Mouse (Mus musculus): ENCODE data around the gene Olfml2b.

DNA sequence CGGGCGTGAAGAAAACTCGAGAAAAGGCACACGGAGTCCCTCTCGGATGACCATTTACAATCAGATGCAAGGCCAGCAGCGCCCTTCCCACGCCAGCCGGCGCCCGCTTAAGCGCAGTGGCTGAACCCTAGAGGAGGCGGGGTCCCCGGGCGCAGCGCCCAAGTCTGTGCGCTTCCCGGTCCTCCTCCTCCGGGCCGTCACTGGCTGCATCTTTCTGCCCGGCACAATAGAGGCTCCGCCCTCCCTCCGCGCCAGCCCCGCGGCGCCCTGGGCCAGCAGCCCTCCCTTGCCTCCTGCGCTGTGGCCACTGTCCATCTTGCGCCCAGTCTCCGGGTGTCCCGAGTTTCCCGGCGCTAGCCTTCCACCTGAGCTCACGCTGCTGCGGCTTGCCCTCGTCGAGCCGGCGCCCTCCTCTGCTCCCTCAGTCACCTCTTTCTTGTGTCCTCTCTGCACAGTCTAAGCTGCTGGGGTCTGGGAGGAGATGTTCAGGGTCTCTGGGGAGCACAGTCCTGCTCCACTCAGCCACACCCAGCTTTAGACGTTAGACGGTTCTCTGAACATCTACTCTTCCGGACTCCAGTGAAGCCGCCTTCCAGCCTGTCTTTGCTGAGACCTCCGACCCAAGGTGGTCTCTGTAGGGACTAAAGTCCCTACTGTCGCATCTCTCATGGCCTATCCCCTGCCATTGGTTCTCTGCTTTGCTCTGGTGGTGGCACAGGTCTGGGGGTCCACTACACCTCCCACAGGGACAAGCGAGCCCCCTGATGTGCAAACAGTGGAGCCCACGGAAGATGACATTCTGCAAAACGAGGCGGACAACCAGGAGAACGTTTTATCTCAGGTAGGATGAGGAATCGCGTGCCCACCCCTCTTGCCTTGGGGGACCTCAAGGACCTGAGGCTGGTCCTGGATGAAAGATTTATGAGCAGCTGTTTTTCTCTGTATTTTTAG is at the start of gene Olfml2b:
- peak; percentile 47; the same call in 1 of the 2 replicates for TF ChIP-seq POLR2A (IDR thresholded peaks at IDR 0.05; ENCODE audit: borderline replicate concordance, control insufficient read depth, low read depth, low read length)
- TF ChIP-seq CTCF (IDR thresholded peaks at IDR 0.05; ENCODE audit: control insufficient read depth, insufficient read depth, low read length), result no peak
